Mouse (Mus musculus): ENCODE measurements around the gene Rhbdl3.

GRCm38 (mm10) chr11:80292463-80292862 lies 8.2 kb upstream of the Rhbdl3 start:
- TF ChIP-seq CTCF (conservative IDR thresholded peaks at IDR 0.05 in 1 of 2, IDR thresholded peaks at IDR 0.05 in 1 of 2; ENCODE audit: low read depth in 2 of 2, low read length in 2 of 2): no peak
- TF ChIP-seq POLR2A (IDR thresholded peaks at IDR 0.05; ENCODE audit: low read depth, low read length): no peak
- TF ChIP-seq MAZ (IDR thresholded peaks at IDR 0.05; ENCODE audit: low read depth, low read length): no peak
- no peak for TF ChIP-seq TBP (conservative IDR thresholded peaks at IDR 0.05; ENCODE audit: low read depth, low read length)
- TF ChIP-seq HCFC1 (IDR thresholded peaks at IDR 0.05; ENCODE audit: low read depth, low read length): no peak
- TF ChIP-seq TCF12 (IDR thresholded peaks at IDR 0.05; ENCODE audit: low read depth, low read length): no peak
- TF ChIP-seq USF1 (IDR thresholded peaks at IDR 0.05; ENCODE audit: low read depth, low read length): no peak
- no peak for TF ChIP-seq JUND (conservative IDR thresholded peaks at IDR 0.05; ENCODE audit: low read depth, low read length)
- no peak for TF ChIP-seq GABPA (IDR thresholded peaks at IDR 0.05; ENCODE audit: insufficient replicate concordance, low read depth, low read length)

Measured in CH12.LX (cell line).